Mouse (Mus musculus): ENCODE data around the gene Elp4.

DNA sequence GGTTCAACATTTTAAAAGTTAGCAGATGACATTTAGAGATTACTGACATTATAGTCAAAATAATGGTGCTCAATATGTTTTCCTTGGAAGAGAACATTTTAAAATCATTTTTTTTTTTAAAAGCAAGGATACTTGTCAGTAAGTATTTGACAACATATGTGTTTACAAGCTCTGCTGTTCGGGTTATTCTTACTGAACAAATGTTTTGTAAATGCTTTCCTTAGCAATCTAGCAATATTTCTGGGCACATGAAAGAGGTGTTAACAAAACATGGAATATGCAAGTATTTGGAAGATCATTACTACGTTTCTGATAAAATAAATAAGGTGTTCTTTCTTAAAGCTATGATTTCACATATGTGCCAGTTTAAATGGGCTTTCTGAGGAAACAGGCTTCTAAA lies 94.1 kb downstream of the Elp4 start:
- TF ChIP-seq POLR2A (IDR thresholded peaks at IDR 0.05; ENCODE audit: low read depth, low read length) = no peak
- no peak for TF ChIP-seq CTCF (IDR thresholded peaks at IDR 0.05; ENCODE audit: extremely low read depth, insufficient read depth, insufficient read length, insufficient replicate concordance)

Measured in spleen, adult 2 months (tissue).